Mouse (Mus musculus): ENCODE measurements around the gene Itga9. TPM values are rescaled to one million over a fixed set of nuclear protein-coding genes. Genes with fewer than 3 reads are reported as not detected.

Itga9 gene
- polyA plus RNA-seq, 2 experiments, result 1.4 to 2.8 TPM

DNA sequence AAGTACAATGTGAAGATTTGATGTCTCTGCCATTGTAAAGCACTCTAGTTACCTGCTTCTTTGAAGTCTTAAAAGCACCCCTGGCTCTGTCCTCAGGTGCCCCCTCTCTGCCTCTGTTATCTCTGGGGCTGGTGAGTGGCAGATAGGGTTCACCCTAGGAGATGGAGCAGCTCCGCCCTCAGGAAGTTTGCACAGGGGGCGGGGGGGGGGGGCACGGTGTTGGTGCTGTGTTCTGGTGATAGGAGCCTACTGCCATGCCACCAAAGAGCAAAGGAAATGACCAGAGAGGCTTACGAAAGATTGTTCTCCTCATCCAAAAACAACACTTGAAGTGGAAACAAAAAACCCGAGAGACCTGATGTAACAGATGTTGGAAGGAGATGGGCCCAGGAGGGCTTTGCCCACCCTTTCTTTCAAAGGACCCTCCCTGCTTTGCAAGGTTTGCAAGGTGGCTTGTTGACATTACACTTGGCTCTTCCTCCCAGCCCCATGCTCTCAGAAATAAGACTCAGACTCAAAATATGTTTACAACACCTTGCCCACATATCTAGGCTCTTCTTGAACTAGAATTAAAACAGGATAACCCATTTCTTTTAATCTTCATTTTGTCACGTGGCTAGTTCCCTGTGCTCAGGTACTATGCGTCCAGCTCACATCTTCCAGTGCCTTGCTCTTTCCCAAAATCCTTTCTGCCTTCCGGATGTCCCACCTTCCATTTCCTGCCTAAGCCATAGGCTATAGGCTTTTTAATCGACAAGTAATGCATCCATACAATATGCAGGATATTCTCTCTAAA is 79.9 kb downstream of the Itga9 start:
- 26% methylated on average over 9 of the region's 9 CpGs for WGBS (ENCODE audit: insufficient replicate concordance)
- Histone ChIP-seq H3K27me3 (ENCODE audit: control insufficient read depth, insufficient read depth, low read length) (no peaks in the 10 kb centered on the region), H3K36me3 (replicated peaks; ENCODE audit: control insufficient read depth, insufficient read depth, low read depth) (no peaks in the 10 kb centered on the region), H3K4me1 (replicated peaks; ENCODE audit: control insufficient read depth in 2 of 2, insufficient read depth in 2 of 2, low read length in 1 of 2) (no peaks in the 10 kb centered on the region), H3K4me2 (ENCODE audit: low read depth) (no peak overlapping the region), H3K4me3 (ENCODE audit: insufficient read depth in 1 of 2, low read depth in 2 of 2, low read length in 2 of 2) (no peak overlapping the region), H3K9ac (replicated peaks) (no peak overlapping the region), H3K27ac (no peak overlapping the region), H3K9me3 (ENCODE audit: control insufficient read depth, low read length) (no peaks in the 10 kb centered on the region)
- no peak for DNase-seq (ENCODE audit: low read depth in 3 of 3, low spot score in 3 of 3)
- no peak for TF ChIP-seq CTCF (IDR thresholded peaks at IDR 0.05; ENCODE audit: low read depth)
- TF ChIP-seq EP300 (IDR thresholded peaks at IDR 0.05; ENCODE audit: low read depth), result no peak
- no peak for ATAC-seq (ENCODE audit: insufficient read depth)

DNA sequence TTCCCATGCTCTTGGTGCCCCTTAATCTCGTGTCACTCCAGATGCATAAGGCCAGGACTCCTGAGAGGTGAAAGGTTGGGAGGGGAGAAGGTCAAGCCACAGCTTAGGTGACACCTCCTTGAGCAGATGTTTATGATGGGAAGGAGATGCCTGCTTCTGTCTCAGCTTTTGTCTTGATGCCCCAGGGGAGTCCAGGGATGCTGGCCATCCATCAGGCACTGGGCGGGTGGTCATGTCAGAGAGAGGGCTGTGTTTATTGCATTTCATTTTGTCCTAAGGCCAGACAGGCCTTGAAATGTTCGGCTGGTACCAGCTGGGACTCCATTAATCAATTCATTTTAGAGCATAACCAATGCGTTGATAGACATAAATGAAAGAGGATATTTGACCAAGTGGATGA is 81.8 kb downstream of the Itga9 start:
- Histone ChIP-seq H3K4me1 (replicated peaks; ENCODE audit: control insufficient read depth in 2 of 2, insufficient read depth in 2 of 2, low read length in 1 of 2) (no peaks in the 10 kb centered on the region), H3K27ac (no peak overlapping the region), H3K9ac (replicated peaks) (no peak overlapping the region), H3K4me3 (ENCODE audit: insufficient read depth in 1 of 2, low read depth in 2 of 2, low read length in 2 of 2) (no peak overlapping the region), H3K9me3 (ENCODE audit: control insufficient read depth, low read length) (no peaks in the 10 kb centered on the region), H3K36me3 (replicated peaks; ENCODE audit: control insufficient read depth, insufficient read depth, low read depth) (no peaks in the 10 kb centered on the region), H3K4me2 (ENCODE audit: low read depth) (no peak overlapping the region), H3K27me3 (ENCODE audit: control insufficient read depth, insufficient read depth, low read length) (no peaks in the 10 kb centered on the region)
- 55% methylated on average over 4 of the region's 4 CpGs for WGBS (ENCODE audit: insufficient replicate concordance)
- TF ChIP-seq EP300 (IDR thresholded peaks at IDR 0.05; ENCODE audit: low read depth), result no peak
- no peak for DNase-seq (ENCODE audit: low read depth in 3 of 3, low spot score in 3 of 3)
- ATAC-seq (ENCODE audit: insufficient read depth), result no peak

DNA sequence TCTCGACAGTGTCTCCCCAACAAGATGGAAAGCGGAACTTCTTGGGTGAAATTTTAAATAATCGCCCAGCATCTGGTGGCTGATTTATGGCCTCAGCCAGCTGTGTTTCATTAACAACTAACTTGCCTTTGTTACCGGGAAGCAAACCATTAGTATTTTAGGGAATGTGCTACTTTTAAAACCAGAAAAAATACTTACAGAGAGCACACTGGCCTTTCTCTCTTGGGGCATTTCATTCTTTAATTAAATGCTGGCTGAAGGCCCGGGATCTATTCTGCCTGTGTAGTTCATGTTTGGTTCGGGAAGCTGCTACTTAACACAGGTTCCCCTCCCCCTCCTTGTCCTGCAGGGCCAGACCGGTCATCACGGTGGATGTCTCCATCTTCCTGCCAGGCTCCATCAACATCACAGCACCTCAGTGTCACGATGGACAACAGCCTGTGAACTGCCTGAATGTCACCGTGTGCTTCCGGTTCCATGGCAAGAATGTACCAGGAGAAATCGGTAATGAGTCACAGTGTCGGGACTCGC is 82.5 kb downstream of the Itga9 start:
- WGBS (ENCODE audit: insufficient replicate concordance), result 73% methylated on average over 14 of the region's 14 CpGs
- Histone ChIP-seq H3K9me3 (ENCODE audit: control insufficient read depth, low read length) (no peaks in the 10 kb centered on the region), H3K4me3 (ENCODE audit: insufficient read depth in 1 of 2, low read depth in 2 of 2, low read length in 2 of 2) (no peak overlapping the region), H3K4me1 (replicated peaks; ENCODE audit: control insufficient read depth in 2 of 2, insufficient read depth in 2 of 2, low read length in 1 of 2) (no peaks in the 10 kb centered on the region), H3K4me2 (ENCODE audit: low read depth) (no peak overlapping the region), H3K9ac (replicated peaks) (no peak overlapping the region), H3K27me3 (ENCODE audit: control insufficient read depth, insufficient read depth, low read length) (no peaks in the 10 kb centered on the region), H3K27ac (no peak overlapping the region), H3K36me3 (replicated peaks; ENCODE audit: control insufficient read depth, insufficient read depth, low read depth) (no peaks in the 10 kb centered on the region)
- DNase-seq (ENCODE audit: low read depth in 3 of 3, low spot score in 3 of 3), result no peak
- TF ChIP-seq CTCF (IDR thresholded peaks at IDR 0.05; ENCODE audit: low read depth) (no peak), EP300 (IDR thresholded peaks at IDR 0.05; ENCODE audit: low read depth) (no peak)
- no peak for ATAC-seq (ENCODE audit: insufficient read depth)

DNA sequence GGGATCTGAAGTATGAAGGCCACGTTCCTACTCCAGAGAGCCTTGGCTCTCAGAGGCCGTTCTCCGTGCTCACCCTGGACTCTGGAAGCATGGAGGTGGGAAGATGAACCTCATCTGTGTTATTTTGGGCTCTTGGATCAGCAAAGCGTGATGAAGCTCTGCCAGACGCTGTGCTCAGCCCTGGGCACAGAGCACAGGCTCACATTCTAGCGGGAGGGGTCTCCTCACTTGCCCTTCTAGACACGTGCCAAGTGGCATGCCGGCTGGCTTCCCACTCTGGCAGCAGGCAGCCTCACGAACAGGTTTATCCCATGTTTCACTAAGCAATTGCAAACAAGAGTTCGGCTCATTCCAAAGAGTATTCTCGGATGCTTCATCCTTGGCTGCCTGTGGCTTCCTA is 86.8 kb downstream of the Itga9 start:
- no peak overlapping the region for H3K4me2 ChIP-seq (ENCODE audit: low read depth)

DNA sequence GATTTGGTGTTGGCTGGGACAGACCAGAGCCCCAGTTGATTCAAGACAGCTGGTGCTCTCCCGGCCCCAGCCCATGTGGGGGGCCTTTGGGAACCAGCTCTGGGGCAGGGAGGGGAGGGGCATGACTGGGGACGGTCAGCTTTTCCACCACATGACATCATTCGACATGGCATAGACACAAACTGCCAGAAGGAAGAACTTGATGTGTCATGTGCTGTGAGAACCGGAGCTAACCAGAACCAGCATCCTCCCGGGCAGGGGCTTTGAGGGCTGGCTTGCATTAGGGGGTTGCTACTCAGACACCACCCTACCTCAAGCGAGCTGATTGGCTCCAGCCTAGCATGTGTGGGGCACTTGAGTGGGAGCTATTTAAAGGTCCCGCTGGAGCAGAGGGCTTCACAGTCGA is 87.9 kb downstream of the Itga9 start:
- no peak for ATAC-seq (ENCODE audit: insufficient read depth)
- Histone ChIP-seq H3K9ac (replicated peaks) (no peak overlapping the region), H3K27ac (no peak overlapping the region), H3K4me2 (ENCODE audit: low read depth) (no peak overlapping the region), H3K27me3 (ENCODE audit: control insufficient read depth, insufficient read depth, low read length) (no peaks in the 10 kb centered on the region), H3K4me3 (ENCODE audit: insufficient read depth in 1 of 2, low read depth in 2 of 2, low read length in 2 of 2) (no peak overlapping the region), H3K36me3 (replicated peaks; ENCODE audit: control insufficient read depth, insufficient read depth, low read depth) (no peaks in the 10 kb centered on the region), H3K9me3 (ENCODE audit: control insufficient read depth, low read length) (no peaks in the 10 kb centered on the region), H3K4me1 (replicated peaks; ENCODE audit: control insufficient read depth in 2 of 2, insufficient read depth in 2 of 2, low read length in 1 of 2) (no peaks in the 10 kb centered on the region)
- no peak for DNase-seq (ENCODE audit: low read depth in 3 of 3, low spot score in 3 of 3)
- TF ChIP-seq EP300 (IDR thresholded peaks at IDR 0.05; ENCODE audit: low read depth) (no peak), CTCF (IDR thresholded peaks at IDR 0.05; ENCODE audit: low read depth) (no peak)
- WGBS (ENCODE audit: insufficient replicate concordance), result 57% methylated on average over 8 of the region's 8 CpGs

More for the DNA sequence above, 86.8 kb downstream of the Itga9 start:
- ATAC-seq (ENCODE audit: insufficient read depth) (no peak), DNase-seq (ENCODE audit: low read depth in 3 of 3, low spot score in 3 of 3) (no peak)
- H3K4me1 ChIP-seq (replicated peaks; ENCODE audit: control insufficient read depth in 2 of 2, insufficient read depth in 2 of 2, low read length in 1 of 2), result no peaks in the 10 kb centered on the region
- H3K36me3 ChIP-seq (replicated peaks; ENCODE audit: control insufficient read depth, insufficient read depth, low read depth), result no peaks in the 10 kb centered on the region
- no peaks in the 10 kb centered on the region for H3K27me3 ChIP-seq (ENCODE audit: control insufficient read depth, insufficient read depth, low read length)
- H3K9me3 ChIP-seq (ENCODE audit: control insufficient read depth, low read length), result no peaks in the 10 kb centered on the region
- no peak overlapping the region for H3K9ac ChIP-seq (replicated peaks)
- no peak overlapping the region for H3K27ac ChIP-seq
- 74% methylated on average over 11 of the region's 11 CpGs for WGBS (ENCODE audit: insufficient replicate concordance)
- no peak overlapping the region for H3K4me3 ChIP-seq (ENCODE audit: insufficient read depth in 1 of 2, low read depth in 2 of 2, low read length in 2 of 2)
- TF ChIP-seq EP300 (IDR thresholded peaks at IDR 0.05; ENCODE audit: low read depth) (no peak), CTCF (IDR thresholded peaks at IDR 0.05; ENCODE audit: low read depth) (no peak)

All from liver, embryonic 14.5 days (tissue).